Mouse (Mus musculus): ENCODE results near the gene Pde1a.

Pde1a gene

GRCm38 (mm10) chr2:80128861-80129698 lies at the start of gene Pde1a:
TSS of gene Pde1a (minus strand) at chr2:80129458.
- in situ Hi-C loops (cut with MboI): no loop called here

- in situ Hi-C loops (cut with MboI): no loop called here
These were observed 49.5 kb upstream of the Pde1a start for GRCm38 (mm10) chr2:80178608-80179280.

GRCm38 (mm10) chr2:80178154-80178553 lies 48.9 kb upstream of the Pde1a start:
- in situ Hi-C loops (cut with MboI): no loop called here

GRCm38 (mm10) chr2:80168103-80168502 lies 38.8 kb upstream of the Pde1a start:
- in situ Hi-C loops (cut with MboI): no loop called here

- in situ Hi-C loops (cut with MboI): no loop called here
These were observed 29.5 kb upstream of the Pde1a start for GRCm38 (mm10) chr2:80158784-80159183.

- in situ Hi-C loops (cut with MboI): no loop called here
These were observed 28.9 kb upstream of the Pde1a start for GRCm38 (mm10) chr2:80158196-80158595.

GRCm38 (mm10) chr2:80150019-80150418 lies 20.8 kb upstream of the Pde1a start:
- in situ Hi-C loops (cut with MboI): no loop called here

GRCm38 (mm10) chr2:80149332-80149731 lies 20.1 kb upstream of the Pde1a start:
- in situ Hi-C loops (cut with MboI): no loop called here

- in situ Hi-C loops (cut with MboI): no loop called here
These were observed 5.8 kb upstream of the Pde1a start for GRCm38 (mm10) chr2:80135076-80135475.

- in situ Hi-C loops (cut with MboI): no loop called here
These were observed 3.4 kb upstream of the Pde1a start for GRCm38 (mm10) chr2:80132677-80133076.

- in situ Hi-C loops (cut with MboI): no loop called here
These were observed 2.6 kb downstream of the Pde1a start for GRCm38 (mm10) chr2:80126663-80127062.

GRCm38 (mm10) chr2:80086891-80087290 lies 42.4 kb downstream of the Pde1a start:
- in situ Hi-C loops (cut with MboI): no loop called here

- in situ Hi-C loops (cut with MboI): no loop called here
These were observed 49.0 kb downstream of the Pde1a start for GRCm38 (mm10) chr2:80080090-80080821.

- in situ Hi-C loops (cut with MboI): no loop called here
These were observed 49.6 kb downstream of the Pde1a start for GRCm38 (mm10) chr2:80079618-80080017.

- in situ Hi-C loops (cut with MboI): no loop called here
These were observed 52.9 kb downstream of the Pde1a start for GRCm38 (mm10) chr2:80076323-80076722.

- in situ Hi-C loops (cut with MboI): no loop called here
These were observed 54.7 kb downstream of the Pde1a start for GRCm38 (mm10) chr2:80074531-80074930.

GRCm38 (mm10) chr2:80074046-80074445 lies 55.2 kb downstream of the Pde1a start:
- in situ Hi-C loops (cut with MboI): no loop called here

GRCm38 (mm10) chr2:80073426-80073825 lies 55.8 kb downstream of the Pde1a start:
- in situ Hi-C loops (cut with MboI): no loop called here

GRCm38 (mm10) chr2:80069745-80070144 lies 59.5 kb downstream of the Pde1a start:
- in situ Hi-C loops (cut with MboI): no loop called here

- in situ Hi-C loops (cut with MboI): no loop called here
These were observed 62.8 kb downstream of the Pde1a start for GRCm38 (mm10) chr2:80066449-80066848.

GRCm38 (mm10) chr2:80056062-80056461 lies 73.2 kb downstream of the Pde1a start:
- in situ Hi-C loops (cut with MboI): no loop called here

- in situ Hi-C loops (cut with MboI): no loop called here
These were observed 75.2 kb downstream of the Pde1a start for GRCm38 (mm10) chr2:80054042-80054441.
